In the genomic region with DNA sequence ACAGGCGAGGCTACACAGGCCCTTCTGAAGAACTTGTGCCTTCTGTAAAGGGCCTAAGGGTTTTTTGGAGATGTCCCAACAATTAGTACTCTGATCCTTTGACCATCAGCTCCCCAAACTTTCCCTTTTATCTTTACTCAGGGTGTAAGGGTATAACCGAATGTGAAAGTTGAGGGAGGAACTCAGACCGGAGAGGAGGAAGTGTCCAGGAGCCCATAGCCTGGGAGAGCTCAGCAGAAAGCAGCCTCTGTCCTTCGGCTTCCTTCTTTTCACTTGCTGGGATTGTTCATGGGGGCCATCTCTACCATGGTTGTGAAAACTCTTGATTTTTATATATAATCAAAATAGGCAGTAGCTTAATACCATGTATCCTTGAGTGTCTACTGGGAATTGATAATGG, we compare ENCODE assay signal across 39 mouse cellular contexts. TPM values are rescaled to one million over a fixed set of nuclear protein-coding genes. Genes with fewer than 3 reads are reported as not detected.
"Had no signal": no experiment of that assay in that cellular context is flagged by ENCODE, and none has a peak within 500 bp of the region (broad histone marks: within the 10 kb centered on the region; RNA-seq: fewer than 3 reads in every experiment).

No protein-coding gene starts in this region.

- H3K4me3 ChIP-seq: gastrocnemius, adult 2 months; heart, adult 2 months; heart, embryonic 12.5 days; hindbrain, embryonic 10.5 days; hindbrain, embryonic 12.5 days; intestine, embryonic 15.5 days; limb, embryonic 13.5 days; limb, embryonic 15.5 days had no signal

- DNase-seq: gastrocnemius, adult 2 months; gastrocnemius, postnatal 10 days; gastrocnemius, postnatal 25 days; heart, adult 2 months; heart, postnatal 10 days; heart, postnatal 4 days; kidney, adult 18-20 months; kidney, adult 8-10 months; kidney, postnatal 14 days; kidney, postnatal 36 days; layer of hippocampus, adult 9-11 months; layer of hippocampus, postnatal 36 days; left cerebral cortex, postnatal 4 days had no signal

- H3K9ac ChIP-seq: heart, embryonic 12.5 days; hindbrain, embryonic 12.5 days; hindbrain, embryonic 14.5 days; intestine, embryonic 15.5 days; limb, embryonic 13.5 days; limb, embryonic 15.5 days had no signal

- H3K9me3 ChIP-seq: heart, embryonic 12.5 days; hindbrain, embryonic 10.5 days; hindbrain, embryonic 12.5 days; intestine, embryonic 15.5 days; limb, embryonic 13.5 days; limb, embryonic 15.5 days had no signal

- H3K36me3 ChIP-seq: hindbrain, embryonic 10.5 days; intestine, embryonic 15.5 days; limb, embryonic 13.5 days; limb, embryonic 15.5 days had no signal

- H3K27me3 ChIP-seq: heart, embryonic 12.5 days; hindbrain, embryonic 12.5 days; intestine, embryonic 15.5 days; limb, embryonic 13.5 days; limb, embryonic 15.5 days had no signal

- H3K4me2 ChIP-seq: heart, embryonic 12.5 days; hindbrain, embryonic 12.5 days; hindbrain, embryonic 14.5 days; intestine, embryonic 15.5 days; limb, embryonic 13.5 days; limb, embryonic 15.5 days; liver, embryonic 11.5 days had no signal

- H3K27ac ChIP-seq: gastrocnemius, adult 2 months; heart, adult 2 months; hindbrain, embryonic 10.5 days; hindbrain, embryonic 12.5 days; hindbrain, embryonic 14.5 days; intestine, embryonic 15.5 days; kidney, postnatal 0 days; limb, embryonic 13.5 days; limb, embryonic 15.5 days had no signal

- ATAC-seq: hindbrain, embryonic 16.5 days; inflammation-experienced regulatory T-cells, adult 6 months; intestine, embryonic 15.5 days; intestine, postnatal 0 days had no signal

- H3K4me1 ChIP-seq: hindbrain, embryonic 12.5 days; intestine, embryonic 15.5 days; limb, embryonic 13.5 days; limb, embryonic 15.5 days had no signal

RNA-seq across cellular contexts. Expression of gene Armh2, which starts 42.3 kb away (rescaled TPM):
- total RNA-seq: gastrocnemius, adult 2 months; gastrocnemius, postnatal 10 days; gastrocnemius, postnatal 25 days; gastrocnemius, postnatal 4 days; heart, adult 2 months; heart, postnatal 10 days; heart, postnatal 25 days; heart, postnatal 4 days; layer of hippocampus, adult 18-20 months; layer of hippocampus, adult 8-10 months; layer of hippocampus, postnatal 14 days; layer of hippocampus, postnatal 36 days; left cerebral cortex, adult 18-20 months; left cerebral cortex, adult 8-10 months; left cerebral cortex, postnatal 10 days; left cerebral cortex, postnatal 25 days; left cerebral cortex, postnatal 4 days had no signal
- polyA plus RNA-seq: heart, adult 2 months; heart, embryonic 12.5 days; heart, embryonic 14.5 days; heart, embryonic 16.5 days; hindbrain, embryonic 10.5 days; hindbrain, embryonic 12.5 days; hindbrain, embryonic 14.5 days; hindbrain, embryonic 16.5 days; intestine, embryonic 15.5 days; intestine, postnatal 0 days; kidney, embryonic 14.5 days; kidney, postnatal 0 days; large intestine, adult 2 months; limb, embryonic 11.5 days; limb, embryonic 13.5 days; limb, embryonic 15.5 days; liver, embryonic 11.5 days had no signal
